Comparison of ENCODE assay signal across 10 mouse cellular contexts in genomic region chr1:177323366-177323765, GRCm38 (mm10).
DNase-seq lines count a peak whose midpoint lies in the region; ATAC-seq lines count a peak whose summit lies in the region.
"Had no signal": no experiment of that assay in that cellular context is flagged by ENCODE, and none has a peak within 500 bp of the region (broad histone marks: within the 10 kb centered on the region; RNA-seq: fewer than 3 reads in every experiment).

No protein-coding gene starts in this region.

- H3K4me3 ChIP-seq in heart, embryonic 10.5 days = peak overlapping the region; percentile 75
- peak overlapping the region; percentile 55 for H3K4me3 ChIP-seq in forebrain, embryonic 16.5 days (replicated peaks; ENCODE audit: low read length)
- no peak overlapping the region for H3K4me3 ChIP-seq in liver, embryonic 13.5 days (replicated peaks)

- no peak overlapping the region for H3K27ac ChIP-seq in heart, embryonic 10.5 days
- peak overlapping the region; percentile 57 for H3K27ac ChIP-seq in forebrain, embryonic 16.5 days (ENCODE audit: low read length)
- no peak overlapping the region for H3K27ac ChIP-seq in liver, embryonic 13.5 days

- H3K4me1 ChIP-seq in heart, embryonic 10.5 days = no peaks in the 10 kb centered on the region; the same call in 1 of the 2 replicates
- H3K4me1 ChIP-seq in forebrain, embryonic 16.5 days (replicated peaks; ENCODE audit: control insufficient read depth, insufficient read depth, low read length) = peaks cover 14% of the 10 kb centered on the region
- 0 out of 2 replicates have a peak, but pooled peaks cover 3% of the 10 kb centered on the region for H3K4me1 ChIP-seq in liver, embryonic 13.5 days (replicated peaks)

- no peak for ATAC-seq in forebrain, embryonic 16.5 days
- no peak for ATAC-seq in liver, embryonic 13.5 days (ENCODE audit: low read depth)

- intact Hi-C loops in heart, postnatal 14 days (cut with DNase I) = no loop called here

- H3K27me3 ChIP-seq in heart, embryonic 10.5 days (ENCODE audit: insufficient read depth, poor library complexity, severe bottlenecking) = no peaks in the 10 kb centered on the region
- no peaks in the 10 kb centered on the region for H3K27me3 ChIP-seq in forebrain, embryonic 16.5 days (replicated peaks; ENCODE audit: control insufficient read depth, insufficient read depth, low read length)
- H3K27me3 ChIP-seq in liver, embryonic 13.5 days = peaks cover 20% of the 10 kb centered on the region

- H3K36me3 ChIP-seq in heart, embryonic 10.5 days = no peaks in the 10 kb centered on the region
- H3K36me3 ChIP-seq in forebrain, embryonic 16.5 days (ENCODE audit: control insufficient read depth, insufficient read depth) = no peaks in the 10 kb centered on the region
- H3K36me3 ChIP-seq in liver, embryonic 13.5 days = no peaks in the 10 kb centered on the region

- DNase-seq in heart, embryonic 10.5 days (ENCODE audit: low spot score) = no peak
- DNase-seq in heart, postnatal 14 days = no peak
- DNase-seq in MN1 (ENCODE audit: low spot score) = peak; percentile 15
- DNase-seq in liver, embryonic 13.5 days = no peak
- DNase-seq in right cerebral cortex, adult 18-20 months = no peak
- DNase-seq in urinary bladder, postnatal 4 days (ENCODE audit: low spot score in 2 of 2) = no peak
- DNase-seq in gastrocnemius, postnatal 4 days (ENCODE audit: low spot score in 2 of 2) = no peak
- DNase-seq: kidney, postnatal 14 days; thymus, adult 18-20 months had no signal

- H3K9ac ChIP-seq in forebrain, embryonic 16.5 days (replicated peaks; ENCODE audit: low read depth, low read length) = peak overlapping the region; percentile 70
- H3K9ac ChIP-seq in liver, embryonic 13.5 days = no peak overlapping the region

- 0 out of 2 replicates have a peak, but pooled peaks cover 4% of the 10 kb centered on the region for H3K9me3 ChIP-seq in heart, embryonic 10.5 days
- 0 out of 2 replicates have a peak, but pooled peaks cover 2% of the 10 kb centered on the region for H3K9me3 ChIP-seq in forebrain, embryonic 16.5 days (ENCODE audit: control insufficient read depth, low read length)
- H3K9me3 ChIP-seq in liver, embryonic 13.5 days (replicated peaks) = no peaks in the 10 kb centered on the region

- H3K4me2 ChIP-seq in forebrain, embryonic 16.5 days (ENCODE audit: low read length) = peak overlapping the region; percentile 89
- H3K4me2 ChIP-seq in liver, embryonic 13.5 days = peak overlapping the region; percentile 63; the same call in 1 of the 2 replicates

- WGBS in heart, embryonic 10.5 days = 55% methylated on average over 4 of the region's 4 CpGs
- WGBS in forebrain, embryonic 16.5 days = 25% methylated on average over 4 of the region's 4 CpGs
- WGBS in liver, embryonic 13.5 days (ENCODE audit: insufficient replicate concordance) = 49% methylated on average over 4 of the region's 4 CpGs
